Mouse (Mus musculus): ENCODE measurements around the gene Med12l. TPM values are rescaled to one million over a fixed set of nuclear protein-coding genes. Genes with fewer than 3 reads are reported as not detected.
"Not testable (repeated sequence)": the region's sequence is repeated elsewhere in the genome, so short reads cannot be mapped to it uniquely, and the experiment has no call there.

The Med12l gene
- total RNA-seq, 2 experiments from 2014 or later = 42.5 to 50.1 TPM

DNA sequence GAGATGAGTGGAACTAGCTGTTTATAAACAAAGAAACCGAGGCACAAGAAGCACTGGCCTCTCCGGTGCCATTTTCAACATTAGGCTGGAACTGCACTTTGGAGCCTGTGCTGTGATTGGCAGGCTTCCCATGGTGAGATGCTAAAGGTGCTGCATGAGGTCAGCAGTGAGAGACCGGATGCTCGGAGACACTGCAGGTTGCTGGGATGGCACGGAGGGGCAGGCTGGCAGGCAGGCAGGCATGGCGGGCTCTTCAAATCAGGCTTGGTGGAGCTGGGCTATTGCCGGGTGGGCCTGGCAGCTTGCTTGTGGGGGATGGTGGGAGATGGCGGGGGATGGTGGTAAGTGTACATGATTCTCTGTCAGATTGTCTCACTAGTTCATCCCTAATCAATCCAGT is 15.6 kb downstream of the Med12l start:
- DNase-seq (ENCODE audit: extremely low spot score in 1 of 2, low spot score in 1 of 2) = peak in 1 of 2 experiments; percentile 27

DNA sequence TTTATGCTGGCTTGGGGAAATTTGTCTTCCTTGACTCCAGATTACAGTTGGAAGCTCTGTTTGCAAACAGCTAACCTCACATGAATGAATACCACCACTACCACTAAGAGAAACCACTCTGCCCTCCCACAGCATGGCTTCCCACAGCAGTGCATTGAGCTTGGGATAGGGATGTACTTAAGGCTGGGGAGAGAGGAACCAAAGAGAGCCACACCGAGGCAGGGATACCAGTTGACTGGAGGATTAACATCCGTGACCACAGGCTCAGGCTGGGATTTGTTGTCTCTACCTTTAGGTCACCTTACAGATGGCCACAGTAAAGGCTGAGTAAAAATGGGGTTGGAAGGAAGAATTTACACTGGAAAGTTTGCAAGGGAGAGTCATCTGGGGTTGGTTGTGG is 16.6 kb downstream of the Med12l start:
- DNase-seq (ENCODE audit: extremely low spot score in 1 of 2, low spot score in 1 of 2) = no peak

DNA sequence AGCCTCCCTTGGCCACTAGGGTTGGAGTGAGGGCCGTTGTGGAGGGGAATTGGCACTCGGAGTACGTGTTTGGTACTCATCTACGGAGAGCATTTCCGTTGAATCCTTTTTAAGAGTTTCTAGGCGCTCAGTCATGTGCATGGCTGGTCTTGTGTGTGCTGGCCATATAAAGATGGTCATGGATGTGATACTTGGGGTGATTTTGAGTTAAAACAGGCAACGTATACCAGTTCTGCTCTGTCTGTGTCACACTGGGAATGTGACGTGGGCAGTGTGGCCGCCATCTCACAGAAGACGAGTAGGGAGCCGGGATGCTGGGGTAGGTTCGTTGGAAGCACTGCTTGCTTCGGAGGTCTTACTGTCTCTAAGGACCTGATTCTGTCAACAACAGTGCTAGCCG is 17.3 kb downstream of the Med12l start:
- no peak for DNase-seq (ENCODE audit: extremely low spot score in 1 of 2, low spot score in 1 of 2)

DNA sequence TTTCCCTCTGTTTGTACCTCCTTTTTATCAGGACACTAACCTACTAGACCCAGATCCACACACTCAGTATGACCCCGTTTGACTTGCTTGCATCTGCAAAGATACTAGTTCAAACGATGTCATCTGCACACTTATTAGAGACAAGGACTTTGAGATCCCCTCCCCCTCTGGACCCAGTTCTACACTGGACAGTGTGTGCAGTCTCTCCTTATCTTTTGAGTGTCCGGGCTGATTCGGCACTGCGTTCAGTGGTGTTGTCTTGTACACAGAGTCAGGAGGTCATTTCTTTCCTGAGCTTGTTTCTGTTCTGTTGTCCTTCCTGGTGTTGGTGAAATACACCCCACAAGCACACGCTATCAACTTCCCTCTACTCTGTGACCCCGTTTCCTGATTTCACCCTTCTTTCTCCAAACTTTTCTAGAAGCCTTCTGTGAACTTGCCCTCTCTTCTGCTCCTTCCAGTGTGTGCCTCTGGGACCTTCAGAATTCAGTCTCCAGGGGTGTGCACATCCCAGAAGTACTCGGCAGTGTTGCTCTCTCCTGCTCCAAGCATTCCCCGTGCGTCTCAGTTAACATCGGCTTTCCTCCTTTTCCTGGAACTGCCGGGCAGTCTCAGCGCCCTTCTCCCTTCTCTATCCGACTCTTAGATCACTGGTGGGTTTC is 19.0 kb downstream of the Med12l start:
- DNase-seq (ENCODE audit: extremely low spot score in 1 of 2, low spot score in 1 of 2) = no peak

DNA sequence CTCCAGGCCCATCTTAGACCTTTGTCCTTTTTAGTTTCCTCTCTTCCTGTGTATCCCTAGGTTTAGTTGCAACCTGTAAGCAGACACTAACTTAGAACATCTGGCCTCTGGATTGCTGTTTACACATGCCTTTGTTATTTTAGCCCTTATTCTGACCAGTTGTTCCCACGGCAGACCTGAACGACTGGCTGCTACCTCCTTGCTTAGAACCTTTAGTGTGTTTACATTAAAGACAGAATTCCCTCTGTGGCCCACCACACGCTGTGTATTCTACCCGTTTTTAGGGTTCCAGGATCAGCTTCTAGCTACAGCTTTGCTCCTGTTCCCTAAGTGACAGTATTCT is 19.5 kb downstream of the Med12l start:
- no peak for DNase-seq (ENCODE audit: extremely low spot score in 1 of 2, low spot score in 1 of 2)

DNA sequence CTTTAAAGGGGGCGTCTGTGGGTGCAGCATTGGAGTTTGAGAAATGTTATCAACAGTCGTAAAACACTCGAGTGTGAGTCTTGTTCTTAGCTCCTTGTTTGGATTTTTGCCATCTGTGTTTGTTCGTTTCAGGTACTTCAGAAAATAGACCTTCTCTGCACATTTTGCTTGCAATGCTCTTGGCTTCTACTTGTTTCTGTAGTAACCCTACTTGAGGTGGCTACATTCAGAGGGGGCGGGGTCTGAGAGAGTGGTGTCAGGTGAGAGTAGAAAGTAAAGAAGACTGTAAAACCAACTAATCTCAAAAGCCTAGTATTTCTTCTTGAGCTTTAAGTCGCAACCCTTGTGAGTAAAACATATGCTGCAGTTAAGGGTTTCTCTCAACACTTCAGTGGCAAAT is 23.1 kb downstream of the Med12l start:
- DNase-seq (ENCODE audit: extremely low spot score in 1 of 2, low spot score in 1 of 2) = no peak

DNA sequence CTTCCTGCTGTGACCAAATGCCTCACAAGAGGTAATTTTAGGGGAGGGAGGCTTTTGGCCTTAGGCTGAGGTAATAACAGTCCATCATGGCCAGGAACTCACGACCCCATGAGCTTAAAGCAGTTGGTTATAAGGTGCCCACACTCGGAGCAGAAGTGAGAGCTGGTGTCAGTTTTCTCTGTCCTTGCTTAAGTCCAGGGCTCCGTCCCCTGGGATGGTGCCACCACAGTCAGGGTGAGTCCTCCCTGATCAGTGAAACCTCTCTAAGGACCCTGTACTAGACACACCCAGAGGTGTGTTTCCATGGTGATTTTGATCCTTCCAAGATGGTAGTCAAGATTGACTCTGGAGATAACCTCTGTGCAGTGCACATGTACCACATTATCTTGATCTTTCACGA is 25.4 kb downstream of the Med12l start:
- DNase-seq (ENCODE audit: extremely low spot score in 1 of 2, low spot score in 1 of 2) = no peak

DNA sequence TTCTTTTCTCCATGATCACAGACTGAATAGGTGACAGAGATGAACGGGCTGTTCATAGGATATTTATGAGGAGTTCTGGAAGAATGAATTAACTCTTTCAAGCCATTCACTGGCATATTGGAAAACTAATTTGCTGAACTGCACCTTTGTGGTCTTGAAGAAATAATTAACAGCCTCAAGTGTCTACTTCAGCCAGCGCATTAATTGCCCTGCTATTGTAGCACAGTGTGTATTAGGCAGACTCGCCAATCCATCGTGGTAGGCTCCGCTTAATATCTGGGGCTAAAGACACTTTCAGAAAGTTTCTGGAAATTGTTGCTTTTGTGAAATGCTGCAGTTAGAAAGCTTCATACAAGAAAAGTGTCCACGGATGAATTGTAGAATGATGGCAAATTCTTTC is 35.9 kb downstream of the Med12l start:
- DNase-seq (ENCODE audit: extremely low spot score in 1 of 2, low spot score in 1 of 2) = no peak

DNA sequence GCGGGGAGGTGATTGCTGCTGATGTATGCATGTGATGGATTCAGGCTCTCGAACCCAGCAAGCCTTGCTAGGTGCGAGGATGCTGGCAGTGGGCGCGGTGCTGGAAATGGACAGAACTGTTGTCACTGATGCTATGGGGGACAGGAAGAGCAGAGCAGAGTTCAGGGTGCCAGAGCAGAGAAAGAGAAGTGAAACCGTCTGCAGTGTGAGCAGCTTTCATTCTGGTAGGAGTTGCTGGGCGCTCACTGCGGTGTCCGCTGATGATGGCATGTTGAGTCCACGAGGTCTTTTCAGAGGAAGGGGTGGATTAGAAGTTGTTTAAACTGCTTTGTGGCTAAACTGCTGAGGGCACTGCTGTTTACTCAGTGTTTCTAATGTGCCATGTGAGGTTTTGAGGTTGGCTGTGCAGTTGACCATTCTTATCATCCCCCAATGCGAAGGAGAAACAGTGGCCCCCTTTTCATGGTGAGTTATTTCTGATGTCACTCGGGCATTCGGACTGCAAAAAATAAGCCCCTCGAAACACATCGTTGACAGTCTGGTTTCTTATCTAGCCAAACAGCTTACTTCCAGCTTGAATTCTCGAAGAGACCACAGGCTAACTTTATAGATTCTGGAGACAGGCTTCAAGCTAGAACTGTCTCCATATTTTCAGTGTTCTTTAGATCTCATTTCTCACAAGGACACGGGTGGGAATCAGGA is 49.4 kb downstream of the Med12l start:
- no peak for DNase-seq (ENCODE audit: extremely low spot score in 1 of 2, low spot score in 1 of 2)

DNA sequence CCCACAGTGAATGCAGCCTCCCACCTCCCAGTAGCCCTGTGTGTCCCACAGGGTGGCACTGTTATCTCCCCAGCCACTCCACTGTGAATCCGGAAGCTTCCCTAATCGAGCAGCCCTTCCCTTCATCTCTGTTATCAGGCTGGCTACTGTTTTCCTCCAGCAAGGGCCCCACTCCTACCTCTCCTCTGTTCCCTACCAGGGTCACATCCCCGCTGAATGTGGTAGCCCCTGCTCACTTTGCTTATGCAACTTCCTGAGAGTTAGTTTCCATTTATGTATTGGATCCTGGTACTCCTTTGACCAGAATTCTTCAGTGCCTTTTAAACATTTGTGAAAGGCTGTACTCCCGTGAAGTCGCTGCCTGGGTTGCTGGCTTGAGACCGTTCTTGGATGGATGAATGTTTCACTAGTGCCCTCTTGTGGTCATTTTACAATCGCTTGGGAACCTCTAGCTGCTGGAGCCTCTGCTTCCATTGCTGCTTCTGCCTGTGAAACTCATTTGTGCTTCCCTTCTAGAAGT is 53.5 kb downstream of the Med12l start:
- peak; percentile 21 to 46 for DNase-seq (ENCODE audit: extremely low spot score in 1 of 2, low spot score in 1 of 2)

DNA sequence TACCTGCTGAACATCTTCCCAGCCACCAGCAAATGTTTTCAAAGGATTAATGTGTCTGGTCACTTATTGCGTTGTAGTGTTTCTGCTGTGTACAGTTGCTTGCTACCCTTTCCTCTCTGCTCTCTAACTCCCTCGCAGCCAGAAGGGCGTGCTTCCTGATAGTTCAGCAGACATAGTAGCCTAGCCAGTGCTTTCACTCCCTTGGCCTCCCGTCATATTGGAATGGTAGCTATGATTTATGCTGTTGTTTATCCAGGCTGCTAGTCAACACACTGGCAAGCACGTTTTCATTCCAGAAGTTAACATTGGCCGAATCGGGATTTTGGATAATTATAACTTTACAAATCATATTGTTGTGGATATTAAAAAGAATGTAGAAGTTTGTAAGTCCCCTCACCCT is 54.5 kb downstream of the Med12l start:
- no peak for DNase-seq (ENCODE audit: extremely low spot score in 1 of 2, low spot score in 1 of 2)

DNA sequence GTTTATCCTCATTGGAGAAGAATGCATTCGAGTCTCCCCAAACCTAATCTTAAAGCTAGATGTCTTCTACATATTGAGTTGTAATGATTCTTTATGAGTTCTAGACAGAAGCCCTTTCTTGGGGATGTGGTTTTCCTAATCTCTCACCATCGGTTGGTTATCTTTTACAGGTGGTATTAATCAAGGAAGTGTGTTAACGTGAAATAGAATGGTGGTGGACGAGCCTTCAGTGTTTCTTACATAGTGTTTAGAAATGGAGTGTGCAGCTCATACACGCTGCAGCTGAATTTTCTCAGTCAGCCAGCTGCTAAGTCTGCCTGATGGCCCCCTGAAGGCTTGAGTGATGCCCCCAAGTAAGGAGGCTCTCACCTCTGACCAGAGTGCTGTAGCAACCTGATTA is 56.5 kb downstream of the Med12l start:
- DNase-seq (ENCODE audit: extremely low spot score in 1 of 2, low spot score in 1 of 2) = no peak

DNA sequence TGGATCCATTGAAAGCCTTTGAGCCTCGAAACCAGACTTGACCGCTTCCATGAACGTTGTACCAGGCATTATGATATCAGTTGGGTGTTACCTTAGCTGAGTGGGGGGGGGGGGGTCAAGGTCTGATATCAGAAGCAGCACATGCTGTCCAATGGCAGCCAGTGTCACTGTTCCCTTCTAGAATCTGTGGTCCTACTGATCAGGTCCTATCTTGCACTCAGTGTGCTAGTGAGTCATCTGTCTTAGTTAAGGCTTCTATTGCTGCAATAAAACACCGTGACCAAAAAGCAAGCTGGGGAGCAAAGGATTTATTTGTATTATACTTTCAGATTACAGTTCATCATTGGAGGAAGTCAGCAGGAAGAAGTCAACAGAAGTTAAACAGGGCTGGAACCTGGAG is 57.8 kb downstream of the Med12l start:
- DNase-seq (ENCODE audit: extremely low spot score in 1 of 2, low spot score in 1 of 2) = no peak

DNA sequence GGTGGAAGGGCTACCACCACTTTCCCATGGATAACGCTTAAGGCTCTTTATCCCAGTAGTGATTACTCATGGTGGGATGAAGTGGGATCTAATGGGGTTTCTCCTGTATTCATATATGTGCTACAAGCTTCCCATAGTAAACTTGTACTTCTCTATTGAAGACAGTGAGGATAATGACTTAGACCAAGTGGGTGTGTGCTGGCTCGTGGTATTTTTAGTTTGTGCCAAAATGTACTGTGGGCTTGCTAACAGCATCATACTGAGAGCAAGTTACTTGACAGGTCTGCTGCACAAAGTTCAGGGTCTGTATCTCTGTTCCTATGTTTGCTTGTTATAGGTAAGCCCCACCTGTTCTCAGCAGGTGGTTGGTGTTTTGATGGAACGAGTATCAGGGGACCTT is 60.3 kb downstream of the Med12l start:
- DNase-seq (ENCODE audit: extremely low spot score in 1 of 2, low spot score in 1 of 2) = no peak

DNA sequence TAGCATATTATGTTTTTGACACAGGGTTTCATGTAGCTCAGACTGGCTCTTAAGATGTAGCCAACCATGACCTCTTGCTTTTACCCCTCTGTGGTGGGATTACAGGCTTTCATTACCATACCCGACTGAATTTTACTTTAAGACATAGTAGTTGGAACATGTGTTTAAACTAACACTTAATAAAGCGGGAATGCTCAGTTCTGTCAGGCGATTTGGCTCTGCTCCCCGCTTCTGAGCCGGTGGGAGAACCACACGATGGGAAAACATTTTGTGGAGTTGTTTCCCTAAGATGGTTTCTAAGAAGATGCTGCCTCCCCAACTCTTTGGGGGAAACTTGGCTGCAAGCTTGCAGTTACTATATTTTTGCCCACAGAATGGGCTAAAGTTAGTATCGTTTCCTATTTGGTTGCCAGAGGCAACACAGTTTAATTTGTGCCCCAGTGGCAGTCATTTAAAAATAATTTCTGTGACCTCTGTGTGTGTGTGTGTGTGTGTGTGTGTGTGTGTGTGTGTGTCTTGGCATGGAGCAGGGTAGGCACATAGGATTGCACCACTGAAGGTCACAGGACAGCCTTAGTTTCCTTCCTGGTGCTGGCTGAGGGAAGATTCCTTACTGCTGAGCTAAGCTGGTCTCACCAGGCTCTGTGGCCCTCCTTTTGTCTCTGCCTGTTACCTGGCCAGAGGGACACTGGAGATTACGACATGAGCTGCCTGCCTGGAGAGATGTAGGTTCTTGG is 61.1 kb downstream of the Med12l start:
- DNase-seq (ENCODE audit: extremely low spot score in 1 of 2, low spot score in 1 of 2) = no peak

DNA sequence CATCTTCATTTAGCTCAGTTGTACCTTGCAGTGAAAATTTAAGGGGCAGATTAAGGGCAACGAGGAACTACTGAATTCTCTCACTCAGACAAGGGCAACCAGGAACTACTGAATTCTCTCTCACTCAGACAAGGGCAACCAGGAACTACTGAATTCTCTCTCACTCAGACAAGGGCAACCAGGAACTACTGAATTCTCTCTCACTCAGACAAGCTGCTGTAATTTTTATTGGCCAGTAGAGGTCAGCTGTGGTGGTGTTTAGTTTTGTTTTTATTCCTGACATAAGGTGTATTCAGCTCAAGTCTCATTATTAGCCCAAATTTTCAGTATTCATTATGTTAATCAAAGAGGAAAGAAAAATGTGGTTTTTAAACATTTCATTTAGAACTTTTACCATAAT is 63.4 kb downstream of the Med12l start:
- not testable (repeated sequence) for DNase-seq (ENCODE audit: extremely low spot score in 1 of 2, low spot score in 1 of 2)

DNA sequence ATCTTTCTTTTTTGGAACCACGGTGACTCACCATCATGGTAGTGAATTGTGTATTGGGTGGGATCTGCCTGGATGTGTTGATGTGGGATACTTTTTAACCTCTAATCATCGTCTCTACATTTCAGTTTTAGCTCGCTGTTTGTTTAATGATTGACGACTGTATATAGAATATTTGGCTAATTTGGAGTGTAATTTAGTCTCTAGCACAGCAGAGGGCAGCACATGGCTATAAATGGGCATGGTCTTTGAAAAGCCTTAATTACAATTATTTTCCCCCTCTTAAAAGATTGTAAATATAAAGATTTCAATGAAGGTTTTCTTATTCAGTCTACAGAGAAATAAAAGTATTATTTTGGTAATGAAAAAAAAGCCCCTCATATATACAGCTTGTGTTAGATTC is 71.7 kb downstream of the Med12l start:
- peak in 1 of 2 experiments; percentile 27 for DNase-seq (ENCODE audit: extremely low spot score in 1 of 2, low spot score in 1 of 2)

DNA sequence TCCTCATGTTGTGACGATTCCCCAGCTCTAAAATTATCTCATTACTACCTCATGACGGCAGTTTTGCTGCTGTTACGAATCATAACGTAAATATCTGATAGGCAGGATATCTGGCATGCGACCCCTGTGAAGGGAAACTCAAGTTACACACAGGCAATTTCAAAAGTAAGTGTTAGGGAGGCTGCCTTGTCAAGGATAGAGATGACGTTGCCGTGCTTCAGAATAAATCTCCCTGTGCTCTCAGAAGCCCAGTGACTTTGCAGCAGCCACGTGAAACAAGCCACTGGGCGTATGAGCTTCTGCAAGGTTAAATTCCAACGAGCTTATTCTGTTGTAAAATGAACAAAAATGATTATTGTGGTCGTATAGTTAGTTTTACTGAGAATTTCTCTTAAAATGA is 73.0 kb downstream of the Med12l start:
- no peak for DNase-seq (ENCODE audit: extremely low spot score in 1 of 2, low spot score in 1 of 2)

DNA sequence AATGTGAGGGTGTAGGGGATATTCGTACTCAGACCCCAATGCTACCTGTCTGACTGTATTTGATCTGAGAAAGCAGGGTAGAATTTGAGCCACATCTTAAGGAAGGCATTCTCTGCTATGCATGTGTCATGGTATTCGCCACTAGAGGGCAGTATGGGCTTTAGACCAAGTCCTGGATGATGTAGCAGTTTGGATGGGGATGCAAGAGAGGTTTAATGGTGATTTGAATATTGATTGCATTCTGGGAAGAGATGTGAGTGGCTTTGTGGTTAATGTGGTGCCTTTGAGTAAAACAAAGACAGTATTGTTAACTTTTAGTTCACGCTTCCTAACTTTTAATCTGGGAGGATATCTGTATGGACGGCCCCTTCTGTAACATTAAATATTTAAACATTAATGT is 73.7 kb downstream of the Med12l start:
- peak in 1 of 2 experiments; percentile 40 for DNase-seq (ENCODE audit: extremely low spot score in 1 of 2, low spot score in 1 of 2)

DNA sequence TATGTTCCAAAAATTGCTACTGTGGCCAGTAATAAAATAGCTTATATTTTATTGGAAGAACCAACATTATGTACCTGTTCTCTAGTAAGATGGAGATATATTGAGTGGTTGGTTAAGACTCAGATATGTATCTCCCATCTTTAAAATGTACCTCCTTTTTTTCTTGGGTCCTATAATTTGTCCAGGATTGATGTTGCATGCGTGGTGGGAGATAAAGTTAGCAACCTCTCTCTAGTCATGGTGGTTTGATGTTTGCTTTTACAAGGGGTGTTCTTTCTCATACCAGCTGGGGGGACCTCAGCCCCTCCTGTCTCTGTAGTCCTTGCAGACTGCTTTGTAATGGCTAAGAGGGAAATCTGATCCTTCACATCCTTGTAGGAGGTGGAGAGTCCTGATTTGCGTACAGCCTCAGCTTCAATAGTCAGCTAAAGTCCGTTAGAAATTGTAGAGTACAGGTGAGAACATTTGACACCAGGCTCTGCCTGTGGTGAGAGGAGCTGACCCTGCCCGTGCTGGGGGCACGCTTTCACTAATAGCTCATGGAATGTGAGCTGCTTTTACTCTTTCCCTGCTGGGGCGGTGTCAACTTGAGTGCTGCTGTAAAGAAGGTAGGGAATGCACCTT is 74.8 kb downstream of the Med12l start:
- no peak for DNase-seq (ENCODE audit: extremely low spot score in 1 of 2, low spot score in 1 of 2)

DNA sequence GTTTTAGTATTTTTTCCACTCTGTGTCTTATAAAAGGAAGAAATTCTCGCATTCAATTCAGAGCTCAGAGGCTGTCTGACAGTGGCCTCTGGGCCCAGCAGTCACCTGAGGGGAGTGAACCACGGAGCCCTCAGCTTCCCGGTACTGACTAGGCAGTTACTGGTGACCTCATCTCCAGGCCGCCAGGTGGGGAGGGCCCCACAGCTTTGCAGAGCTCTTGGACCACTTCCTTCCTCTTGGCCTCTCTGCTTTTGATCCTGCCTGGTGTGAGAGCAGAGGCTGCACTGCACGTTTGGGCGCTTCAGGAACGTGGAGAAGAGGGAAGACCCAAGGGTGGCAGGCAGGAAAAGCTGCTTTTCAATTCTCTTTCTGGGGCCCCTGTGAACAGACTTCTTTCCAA is 75.3 kb downstream of the Med12l start:
- DNase-seq (ENCODE audit: extremely low spot score in 1 of 2, low spot score in 1 of 2) = no peak
